Mouse (Mus musculus): ENCODE data around the gene Il27ra. TPM values are rescaled to one million over a fixed set of nuclear protein-coding genes. Genes with fewer than 3 reads are reported as not detected.
A peak's percentile ranks its signal among the peaks of the same experiment; 100 is the strongest.
"Not testable (repeated sequence)": the region's sequence is repeated elsewhere in the genome, so short reads cannot be mapped to it uniquely, and the experiment has no call there.

The Il27ra gene
- total RNA-seq, 2 experiments from 2014 or later: 0.84 to 1.1 TPM

DNA sequence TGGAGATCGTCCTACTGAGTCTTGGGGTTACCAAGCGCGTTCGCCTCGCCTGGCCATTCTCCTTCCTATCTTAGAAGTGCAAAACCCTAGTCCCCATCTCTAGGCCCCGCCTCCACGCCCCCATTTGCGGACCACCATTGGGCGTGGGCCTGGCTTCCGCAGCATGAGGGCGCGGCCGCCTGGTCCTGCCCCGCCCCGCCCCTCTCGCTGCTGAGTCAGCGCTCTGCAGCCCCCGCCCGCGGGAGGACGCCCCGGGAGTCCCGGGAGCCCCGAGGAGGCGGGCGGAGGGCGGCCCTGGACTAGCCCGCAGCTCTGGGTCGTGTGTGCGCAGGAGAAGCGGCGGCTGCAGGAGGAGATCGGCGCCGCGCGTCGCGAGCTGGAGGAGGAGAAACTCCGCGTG lies 16.5 kb downstream of the Il27ra start:
- intact Hi-C loops (cut with DNase I; ENCODE audit: low total_unique reads): no loop called here
- peak; percentile 71 for DNase-seq

DNA sequence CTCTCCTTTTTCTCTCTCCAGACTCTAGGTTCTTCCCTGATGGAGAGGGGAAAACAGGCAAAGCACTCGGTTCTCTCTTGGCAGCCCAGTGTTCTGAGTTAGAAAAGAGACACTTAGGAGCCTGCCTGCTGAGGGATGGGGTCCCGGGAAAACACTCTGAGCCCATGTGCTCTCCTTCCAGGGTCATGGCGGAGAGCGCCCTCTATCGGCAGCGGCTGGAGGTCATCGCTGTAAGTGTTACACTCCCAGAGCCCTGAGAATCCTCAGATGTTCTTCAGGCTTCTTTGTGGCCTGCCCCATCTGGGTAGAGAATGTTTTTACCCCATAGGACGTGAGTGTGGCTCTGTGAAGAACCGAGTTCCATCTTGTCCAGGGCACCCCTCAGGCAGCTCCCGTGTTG lies 18.2 kb downstream of the Il27ra start:
- intact Hi-C loops (cut with DNase I; ENCODE audit: low total_unique reads): no loop called here
- peak; percentile 64 for DNase-seq

DNA sequence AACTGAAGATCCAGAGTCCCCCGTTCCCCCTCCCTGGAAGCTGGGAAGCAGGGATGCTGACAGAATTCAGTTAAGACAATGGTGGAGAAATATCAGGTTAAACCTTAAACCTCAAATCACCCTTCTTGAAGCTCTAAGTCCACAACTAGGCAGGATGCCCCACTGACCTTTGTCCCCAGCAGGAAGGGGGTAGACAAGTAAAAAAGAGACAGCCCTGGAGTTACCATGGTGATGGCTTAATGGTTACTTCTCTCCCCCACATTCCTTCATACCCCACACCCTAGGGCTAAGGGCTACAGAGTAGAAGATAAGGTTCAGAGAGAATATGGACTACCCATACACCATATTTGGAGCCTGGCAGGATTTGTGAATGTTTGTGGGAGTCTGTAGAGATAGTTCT lies 18.8 kb downstream of the Il27ra start:
- DNase-seq: no peak
- intact Hi-C loops (cut with DNase I; ENCODE audit: low total_unique reads): no loop called here

GRCm38 (mm10) chr8:84023085-84023484 lies 19.3 kb downstream of the Il27ra start:
- peak; percentile 70 for DNase-seq
- intact Hi-C loops (cut with DNase I; ENCODE audit: low total_unique reads): no loop called here

DNA sequence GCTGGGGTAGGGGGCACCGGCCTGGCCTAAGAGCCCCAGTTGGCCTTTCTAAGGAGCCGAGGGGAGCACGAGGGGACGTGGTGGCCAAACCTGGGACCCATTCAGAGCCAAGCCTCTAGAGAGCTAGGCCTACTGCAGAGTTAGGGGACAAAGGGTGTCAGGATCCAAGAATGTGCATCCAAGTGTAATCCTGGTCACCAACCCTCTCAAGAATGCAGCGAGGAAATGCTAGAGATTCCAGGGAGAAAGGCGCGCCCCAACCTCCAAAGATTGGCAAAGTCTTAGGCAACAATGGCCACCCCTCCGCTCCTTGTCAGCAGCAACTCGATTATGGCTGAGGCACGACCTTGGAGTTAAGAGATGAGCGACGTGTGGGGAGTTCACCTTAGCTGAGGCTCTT lies 20.8 kb downstream of the Il27ra start:
- intact Hi-C loops (cut with DNase I; ENCODE audit: low total_unique reads): no loop called here
- no peak for DNase-seq

DNA sequence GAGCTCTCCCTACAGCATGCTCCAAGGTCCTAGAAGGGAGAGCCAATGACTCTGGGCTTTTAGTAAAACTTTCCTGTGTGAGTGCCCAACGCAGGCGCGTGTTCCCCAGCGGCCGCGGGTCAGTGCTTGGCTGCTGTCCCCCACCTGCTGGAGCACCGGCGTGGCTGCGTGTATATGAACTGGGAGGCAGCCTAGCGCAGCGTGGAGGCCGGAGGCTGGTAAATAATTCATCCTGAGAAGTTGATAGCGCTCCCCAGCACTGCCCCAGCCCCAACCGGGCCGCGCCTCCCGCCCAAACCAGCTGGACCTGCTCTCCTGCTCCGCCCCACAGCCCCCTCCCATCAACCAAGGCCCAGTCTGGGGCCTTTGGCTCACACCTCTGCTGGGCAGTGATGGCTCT lies 21.3 kb downstream of the Il27ra start, which contains the start of gene Palm3:
Gene Palm3 (plus strand): TSS at position 376 of the 400 bp plus-strand sequence.
- no peak for DNase-seq

DNA sequence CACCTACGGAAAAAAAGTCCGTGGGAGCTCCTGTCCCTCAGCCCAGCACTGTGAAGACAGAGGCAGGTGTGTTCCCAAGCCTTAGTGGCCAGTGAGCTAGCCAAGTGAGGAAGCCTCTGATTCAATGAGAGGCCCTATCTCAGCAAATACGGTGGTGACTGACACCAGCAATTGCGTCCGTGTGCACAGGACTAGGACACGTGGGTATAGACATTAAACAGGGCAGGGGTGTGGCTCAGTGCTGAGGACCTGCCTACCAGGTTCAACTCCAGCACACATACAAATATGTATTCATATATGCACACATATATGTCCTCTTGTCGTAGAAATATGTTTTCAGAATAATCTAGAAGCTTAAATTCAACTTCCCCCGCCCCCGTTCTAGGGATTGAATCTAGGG lies 22.7 kb downstream of the Il27ra start:
- no peak for DNase-seq
- intact Hi-C loops (cut with DNase I; ENCODE audit: low total_unique reads): no loop called here

More for the DNA sequence above, 21.3 kb downstream of the Il27ra start, which contains the start of gene Palm3:
- intact Hi-C loops (cut with DNase I; ENCODE audit: low total_unique reads): no loop called here

DNA sequence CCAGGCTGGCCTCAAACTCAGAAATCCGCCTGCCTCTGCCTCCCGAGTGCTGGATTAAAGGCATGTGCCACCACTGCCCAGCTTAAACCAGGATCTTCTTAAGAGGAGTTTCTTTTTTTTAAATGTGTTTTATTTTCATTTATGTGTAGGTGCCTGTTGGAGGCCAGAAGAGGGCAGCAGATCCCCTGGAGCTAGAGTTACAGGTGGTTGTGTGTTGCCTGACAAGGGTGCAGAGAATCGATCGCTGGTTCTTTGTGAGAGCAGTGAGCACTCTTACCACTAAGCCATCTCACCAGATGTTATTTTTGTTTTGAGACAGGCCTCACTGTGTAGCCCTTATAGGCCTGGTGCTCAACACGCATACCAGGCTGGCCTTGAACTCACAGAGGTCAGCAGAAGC lies 26.6 kb downstream of the Il27ra start:
- intact Hi-C loops (cut with DNase I; ENCODE audit: low total_unique reads): no loop called here
- no peak for DNase-seq

DNA sequence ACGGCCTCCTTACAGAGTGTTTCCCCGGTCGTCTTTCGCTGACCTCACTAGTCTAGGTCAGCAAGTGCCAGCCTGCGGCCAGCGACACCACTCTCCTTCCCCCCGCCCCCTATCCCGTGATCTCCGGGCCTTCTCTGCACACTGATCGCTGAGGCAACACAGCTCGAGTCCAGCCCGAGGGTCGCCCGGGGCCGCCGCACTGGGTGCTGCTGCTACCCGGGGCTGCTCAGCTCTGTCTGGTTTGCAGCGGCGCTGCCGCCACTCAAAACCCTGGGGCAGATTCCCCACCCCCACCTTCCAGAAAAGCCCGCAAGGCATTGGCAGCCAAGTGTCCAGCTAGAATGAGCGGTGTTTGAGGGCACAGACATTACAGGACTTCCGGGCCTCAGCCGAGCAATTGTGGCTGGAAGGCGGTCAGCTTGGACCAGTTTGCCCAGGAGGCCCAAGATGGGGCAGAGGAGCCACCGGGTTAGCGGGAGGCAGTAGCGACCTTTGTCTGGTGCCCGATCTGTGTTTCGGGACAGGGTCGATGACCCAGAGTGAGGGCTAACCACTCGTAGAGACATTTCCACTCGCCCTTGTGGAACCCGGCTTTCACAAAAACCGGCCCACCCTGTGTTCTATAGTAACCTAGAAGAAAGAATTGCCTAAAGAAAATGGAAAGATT lies 29.8 kb downstream of the Il27ra start:
- no peak for DNase-seq
- intact Hi-C loops (cut with DNase I; ENCODE audit: low total_unique reads): no loop called here

DNA sequence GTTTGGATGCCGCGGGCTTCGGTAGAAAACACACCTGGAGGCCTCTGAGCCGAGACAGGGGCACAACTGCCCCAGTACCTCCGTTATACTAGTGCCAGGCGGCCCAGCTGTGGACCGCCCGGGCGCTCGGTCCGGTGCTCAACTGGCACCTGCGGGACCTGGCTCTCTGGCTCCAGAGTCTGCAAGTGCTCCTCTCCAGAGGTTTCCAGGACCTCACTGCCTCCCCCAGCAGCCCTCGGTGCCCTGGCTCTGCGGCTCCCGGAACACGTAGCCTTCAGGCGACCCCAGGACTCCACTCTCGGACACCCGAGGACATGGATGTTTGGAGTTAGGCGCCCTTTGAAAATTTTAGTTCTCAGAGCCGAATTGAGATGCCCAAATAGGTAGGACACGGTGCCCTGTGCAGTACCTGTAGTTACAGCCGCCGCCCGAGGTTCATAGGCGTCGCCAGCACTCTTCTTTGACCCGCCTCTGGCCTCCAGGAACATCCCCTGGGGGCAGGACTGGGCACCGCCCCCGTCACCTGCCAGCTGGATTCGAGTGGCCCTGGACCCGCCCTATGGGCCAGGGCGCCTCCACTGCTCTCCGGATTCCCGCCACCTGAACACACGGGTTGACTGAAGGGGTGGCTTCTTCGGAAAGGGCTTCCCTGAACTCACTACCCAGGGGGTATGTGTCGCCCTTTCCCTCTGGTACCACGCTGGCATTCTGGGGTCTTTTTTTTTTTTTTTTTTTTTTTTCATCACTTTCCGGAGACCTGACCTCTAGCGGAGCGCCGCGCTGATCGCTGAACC lies 30.5 kb downstream of the Il27ra start, which contains the start of gene 2210011C24Rik:
Gene 2210011C24Rik (minus strand): TSS at position 467 of the 794 bp plus-strand sequence.
- no peak for DNase-seq
- intact Hi-C loops (cut with DNase I; ENCODE audit: low total_unique reads): no loop called here

DNA sequence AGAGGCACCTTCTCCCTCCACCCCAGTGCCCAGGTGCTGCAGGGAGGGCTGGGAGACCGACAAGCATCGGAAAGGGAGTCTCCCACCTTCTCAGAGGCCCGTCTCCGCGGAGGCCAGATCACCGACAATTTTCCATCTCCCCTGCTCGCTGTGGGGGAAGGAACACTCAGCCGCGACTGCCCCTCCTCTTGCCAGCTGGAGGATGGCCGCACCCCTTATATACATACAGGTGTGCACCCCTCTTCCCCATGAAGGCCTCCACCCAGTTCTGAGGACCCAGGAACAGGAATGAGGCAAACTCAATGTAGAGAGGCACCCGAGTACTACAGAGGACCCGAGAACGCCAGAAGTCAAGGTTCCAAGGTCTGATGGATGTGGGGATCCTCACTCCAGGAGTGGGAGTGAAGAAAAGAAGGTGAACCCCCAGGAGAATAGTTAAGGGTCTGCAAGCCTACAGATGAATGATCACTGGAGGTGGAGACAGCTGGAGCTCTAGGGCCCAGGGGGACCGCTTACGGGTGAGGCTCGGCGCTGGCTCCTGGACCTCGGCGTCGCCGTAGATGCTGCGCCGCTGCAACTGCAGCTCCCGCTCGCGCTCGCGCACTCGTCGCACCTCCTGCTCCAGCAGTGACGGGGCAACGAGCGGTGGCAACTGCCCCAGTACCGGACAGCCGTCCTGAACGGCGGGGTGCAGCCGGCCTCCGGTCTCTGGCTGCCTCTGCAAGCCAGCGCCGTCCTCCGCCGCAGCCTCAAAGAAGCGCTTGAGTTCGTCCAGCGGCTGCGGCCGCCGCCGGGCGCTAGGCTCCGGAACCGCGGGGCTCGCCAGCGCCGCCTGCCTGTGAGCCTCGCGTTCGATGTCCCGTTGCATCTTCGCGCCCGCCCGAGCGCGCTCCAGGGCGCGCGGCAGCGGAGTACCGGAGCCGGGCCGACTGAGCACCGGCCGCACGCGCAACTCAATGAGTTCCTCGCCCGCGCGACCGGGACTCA lies 31.5 kb downstream of the Il27ra start:
- DNase-seq: peak; percentile 78
- intact Hi-C loops (cut with DNase I; ENCODE audit: low total_unique reads): no loop called here

- intact Hi-C loops (cut with DNase I; ENCODE audit: low total_unique reads): no loop called here
- DNase-seq: peak; percentile 87
These were observed 32.5 kb downstream of the Il27ra start for GRCm38 (mm10) chr8:84009876-84010275.

DNA sequence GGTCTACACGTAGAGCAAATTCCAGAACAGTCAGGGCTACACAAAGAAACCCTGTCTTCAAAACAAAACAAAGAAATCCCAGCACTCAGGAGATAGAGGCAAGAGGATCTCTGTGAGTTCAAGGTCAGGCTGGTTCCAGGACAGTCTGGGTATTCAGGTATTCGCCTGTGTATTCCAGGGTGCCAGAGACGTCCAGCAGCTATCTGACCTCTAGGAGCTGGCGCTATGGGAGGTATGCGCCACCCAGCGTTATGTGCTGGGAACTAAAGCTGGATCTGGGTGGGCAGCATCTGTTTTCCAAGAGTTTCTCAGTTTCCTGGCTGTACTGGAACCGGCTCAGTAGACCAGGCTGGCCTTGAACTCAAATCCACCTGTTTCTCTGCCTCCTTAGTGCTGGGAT lies 34.0 kb downstream of the Il27ra start:
- DNase-seq: no peak
- intact Hi-C loops (cut with DNase I; ENCODE audit: low total_unique reads): no loop called here

- intact Hi-C loops (cut with DNase I; ENCODE audit: low total_unique reads); DNase-seq: not testable (repeated sequence)
These were observed 36.9 kb downstream of the Il27ra start for GRCm38 (mm10) chr8:84005502-84005901.

DNA sequence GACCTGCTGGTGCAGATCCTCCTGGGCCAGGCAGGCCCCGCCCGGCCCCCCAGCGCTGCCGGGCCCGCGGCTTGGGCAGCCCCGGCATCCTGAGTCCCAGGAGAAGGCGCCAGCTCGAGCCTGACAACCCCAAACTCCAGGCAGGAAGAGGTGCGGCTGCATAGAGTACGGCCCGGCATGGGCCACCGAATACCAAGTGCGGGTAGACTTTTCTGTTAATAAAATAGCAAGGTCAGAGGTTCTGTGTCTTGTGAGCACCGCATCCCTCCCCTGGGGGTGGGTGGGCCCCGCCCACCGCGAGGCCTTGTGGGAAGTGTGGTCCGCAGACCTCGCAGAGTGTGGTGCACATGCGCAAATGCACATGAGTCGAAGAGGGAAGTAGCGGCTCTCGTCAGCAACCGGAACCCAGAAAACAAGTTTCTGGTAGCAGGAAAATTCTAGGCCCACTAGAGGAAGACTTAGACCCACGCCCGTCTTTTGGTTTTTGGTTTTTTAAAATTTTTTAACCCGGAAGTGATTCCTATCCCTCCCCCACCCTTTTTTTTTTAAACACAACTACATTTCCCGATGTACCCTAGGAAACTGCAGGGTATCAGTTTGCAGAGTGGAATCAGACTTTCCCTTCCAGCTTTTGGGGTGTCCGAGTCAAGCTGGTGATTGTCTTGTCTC lies 37.7 kb downstream of the Il27ra start:
- intact Hi-C loops (cut with DNase I; ENCODE audit: low total_unique reads): no loop called here
- DNase-seq: peak; percentile 95

GRCm38 (mm10) chr8:84003612-84004246 lies 38.7 kb downstream of the Il27ra start:
- no peak for DNase-seq
- intact Hi-C loops (cut with DNase I; ENCODE audit: low total_unique reads): no loop called here

DNA sequence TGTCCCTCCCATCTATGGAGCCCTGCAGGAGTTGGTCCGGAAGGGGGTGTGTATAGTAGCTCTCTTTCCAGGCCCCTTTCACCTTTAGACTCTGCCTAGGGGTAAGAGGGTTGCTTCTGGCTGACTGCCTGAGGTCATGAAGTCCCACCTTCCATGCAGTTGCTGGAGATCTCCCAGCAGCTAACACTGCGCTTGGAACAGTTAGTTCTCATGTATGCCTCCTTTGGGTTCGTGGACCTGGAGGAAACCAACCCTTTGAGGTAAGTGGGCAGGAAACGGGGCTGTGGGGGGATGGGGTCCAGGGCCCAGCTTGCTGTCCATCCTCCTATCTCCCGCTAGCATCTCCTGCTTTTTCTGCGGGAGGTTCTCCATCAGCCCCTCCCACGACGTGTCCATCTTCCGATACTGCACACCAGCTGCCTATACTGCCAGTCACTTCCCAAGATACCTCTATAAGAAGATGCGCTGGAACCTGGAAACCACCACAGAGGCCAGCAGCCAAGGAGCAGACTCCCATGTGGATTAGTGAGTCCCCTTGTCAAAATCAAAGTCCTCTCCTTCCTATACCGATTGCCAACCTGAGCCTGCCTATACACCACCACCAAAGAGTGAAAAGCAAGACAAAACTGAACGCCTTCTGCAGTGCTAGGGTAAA lies 39.3 kb downstream of the Il27ra start:
- DNase-seq: no peak
- intact Hi-C loops (cut with DNase I; ENCODE audit: low total_unique reads): no loop called here

DNA sequence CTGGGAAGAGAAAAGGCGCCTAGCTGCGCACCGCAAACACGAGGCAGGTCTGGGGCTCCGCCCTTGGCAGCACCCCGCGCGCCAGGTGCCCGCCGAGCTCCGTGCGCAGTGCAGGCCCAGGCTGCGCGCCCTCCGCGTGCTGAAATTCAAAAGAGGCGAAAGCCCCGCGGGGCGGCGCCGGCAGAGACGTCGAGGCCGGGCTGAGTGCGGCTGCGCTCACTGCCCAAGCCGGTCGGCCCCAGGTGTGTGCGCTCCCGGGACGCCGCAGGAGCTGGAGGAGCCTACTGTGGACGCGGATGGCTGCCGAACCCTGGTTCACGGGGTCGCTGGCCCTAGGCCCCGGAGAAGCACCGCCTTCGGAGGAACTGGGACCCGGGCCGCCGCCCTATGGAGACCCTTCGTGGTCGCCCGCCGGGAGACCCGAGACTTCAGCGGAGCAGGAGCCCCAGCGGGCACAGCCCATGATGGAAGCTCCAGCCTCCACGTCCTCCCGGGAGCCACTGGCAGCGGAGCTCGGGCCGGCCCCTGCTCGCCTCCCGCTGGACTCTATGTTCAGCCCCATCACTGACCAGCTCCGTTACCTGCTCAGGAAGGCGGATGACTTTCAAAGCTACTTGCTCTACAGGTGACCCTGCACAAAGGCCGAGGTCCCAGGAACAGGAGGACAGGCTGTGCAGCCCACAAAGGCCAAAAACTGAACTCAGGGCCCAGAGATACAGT lies 40.9 kb downstream of the Il27ra start, which contains the start of gene 1700067K01Rik:
Gene 1700067K01Rik (plus strand): TSS at position 222 of the 720 bp plus-strand sequence.
- DNase-seq: no peak
- intact Hi-C loops (cut with DNase I; ENCODE audit: low total_unique reads): no loop called here

All from gastrocnemius, postnatal 14 days (tissue).